Mouse (Mus musculus) heart, postnatal 0 days (tissue): Measurements from ENCODE around the gene Zswim9.

Experiments
- CTCF ChIP-seq: IDR thresholded peaks from 2 replicates; pipeline ENCODE4 v1.5.1; 2016; ENCODE audit warnings: antibody characterized with exemption, control low read depth, low read depth
- EP300 ChIP-seq: IDR thresholded peaks from 2 replicates; pipeline ENCODE4 v1.6.1; 2016; ENCODE audit warnings: antibody characterized with exemption, low read depth

- TF ChIP-seq CTCF (no peak), EP300 (no peak)
These were observed 14.7 kb downstream of the Zswim9 start for GRCm38 (mm10) chr7:13263851-13264250.
